Mouse (Mus musculus) heart, adult 18-20 months (tissue): ENCODE measurements at regions not wholly inside any gene's neighbourhood (a gene's known extent, or its start where the extent isn't known, plus 50 kb on each side); places are given as distances from the start of the nearest gene placed in this dataset.
A peak's percentile ranks its signal among the peaks of the same experiment; 100 is the strongest.

Experiments
- DNase-seq, 2 experiments: peaks; one replicate each; pipeline ENCODE4 v3.0.0; 2021 to 2022; ENCODE audit warnings: mixed read lengths in 1 of 2

DNA sequence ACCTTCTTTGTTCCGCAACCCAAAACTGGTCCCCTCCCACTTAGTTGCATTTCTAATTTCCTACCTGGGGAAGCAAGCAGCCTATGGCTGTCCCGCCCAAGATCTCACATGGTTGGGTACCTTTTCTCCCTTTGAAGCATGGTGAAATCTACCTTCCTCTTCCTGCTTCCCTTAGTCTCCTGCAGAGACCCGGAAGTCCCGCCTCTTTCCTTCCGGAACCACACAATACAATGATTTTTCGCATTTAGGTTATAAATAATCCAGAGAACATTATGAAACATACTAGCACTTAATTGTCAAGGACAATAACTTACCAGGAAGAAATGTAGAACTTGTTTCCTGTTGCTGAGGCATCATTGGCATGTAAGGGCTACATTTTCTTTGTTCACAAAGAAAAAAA is 58.8 kb downstream of the 1700009N14Rik start:
- DNase-seq, result no peak

DNA sequence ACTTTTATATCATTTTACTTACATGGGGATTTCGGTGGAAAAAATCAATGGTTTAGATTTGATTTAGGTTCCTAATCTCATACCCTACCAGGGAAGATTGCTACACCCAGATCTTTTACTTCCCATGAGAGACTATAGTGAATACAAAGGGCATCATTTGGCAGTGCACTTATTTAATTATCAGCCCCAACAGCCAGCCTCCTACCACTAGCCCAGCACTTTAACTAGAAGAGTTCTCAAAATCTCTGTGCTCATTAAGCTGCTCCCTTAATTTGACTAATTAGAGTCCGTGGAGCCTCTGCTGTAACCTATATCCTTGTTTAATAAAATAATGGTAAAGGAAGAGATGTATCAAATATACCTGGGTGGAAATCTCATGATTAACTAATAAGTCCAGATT is 77.4 kb downstream of the 1700009N14Rik start:
- no peak for DNase-seq

DNA sequence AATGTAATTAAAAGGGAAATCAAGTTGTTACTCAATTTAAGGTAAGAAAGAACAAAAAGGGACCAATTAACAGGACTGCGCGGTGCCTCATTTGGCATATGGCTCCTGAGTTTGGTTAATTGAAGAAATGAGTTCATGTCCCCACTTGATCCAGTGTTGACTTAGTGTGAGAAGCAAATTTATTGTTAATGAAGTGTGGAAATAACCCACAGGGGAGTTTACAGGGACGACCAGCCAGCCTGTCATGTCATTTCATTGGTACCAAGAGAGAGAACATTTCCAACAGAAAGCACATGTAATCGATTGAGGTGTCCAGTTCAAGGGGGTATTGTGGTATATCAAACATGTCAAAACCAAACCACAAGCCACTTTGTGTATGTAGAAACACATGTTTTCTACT is 78.6 kb downstream of the 1700009N14Rik start:
- DNase-seq, result no peak

DNA sequence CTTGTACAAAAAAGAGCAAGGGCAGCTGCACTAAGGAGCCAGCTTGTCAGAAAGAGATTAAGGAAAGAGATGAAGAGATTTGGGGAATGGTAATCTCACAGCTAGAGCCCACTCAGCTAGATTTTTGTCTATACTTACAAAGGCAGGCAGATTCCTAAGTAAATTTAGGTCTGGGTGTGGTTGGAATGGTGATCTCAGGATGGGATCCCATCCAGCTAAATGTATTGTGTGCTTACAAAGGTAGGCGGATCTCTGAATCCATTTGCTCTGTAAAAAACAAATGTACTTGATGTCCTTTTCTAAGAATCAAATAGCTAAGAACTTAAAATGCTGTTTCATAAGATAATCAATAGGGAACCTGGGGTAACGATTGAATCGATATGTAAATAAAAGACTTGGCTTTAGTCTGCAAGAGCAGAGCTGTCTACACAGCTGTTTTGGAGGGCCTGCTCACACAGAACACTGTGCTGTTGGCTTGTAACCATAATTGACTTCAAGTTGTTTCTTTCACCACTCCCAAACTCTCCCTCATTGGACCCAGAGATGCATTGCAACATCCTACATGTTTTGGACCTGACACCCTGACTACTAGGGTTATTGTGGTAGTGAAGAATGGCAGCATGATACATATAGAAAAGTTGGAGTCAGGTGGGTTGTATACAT is 106.1 kb downstream of the 1700009N14Rik start:
- no peak for DNase-seq

DNA sequence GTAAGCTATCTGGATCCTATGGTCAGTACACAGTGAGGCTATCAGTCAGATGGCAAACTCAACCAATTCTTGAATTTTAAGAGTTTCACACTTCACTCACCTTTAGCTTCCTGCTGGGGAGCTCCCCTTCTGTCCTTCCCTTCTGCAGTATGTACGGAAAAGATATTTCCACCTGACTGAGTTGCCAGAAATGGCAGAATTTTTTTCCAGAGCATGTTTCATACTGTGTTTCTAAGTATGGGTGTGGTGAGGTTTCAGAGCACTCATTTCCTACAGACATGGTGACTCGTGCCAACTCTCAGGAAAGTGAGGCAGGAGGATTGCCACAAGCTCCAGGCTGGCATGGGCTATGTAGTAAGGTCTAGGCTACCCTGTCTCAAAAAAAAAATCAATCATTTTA is 147.3 kb downstream of the 1700009N14Rik start:
- no peak for DNase-seq

DNA sequence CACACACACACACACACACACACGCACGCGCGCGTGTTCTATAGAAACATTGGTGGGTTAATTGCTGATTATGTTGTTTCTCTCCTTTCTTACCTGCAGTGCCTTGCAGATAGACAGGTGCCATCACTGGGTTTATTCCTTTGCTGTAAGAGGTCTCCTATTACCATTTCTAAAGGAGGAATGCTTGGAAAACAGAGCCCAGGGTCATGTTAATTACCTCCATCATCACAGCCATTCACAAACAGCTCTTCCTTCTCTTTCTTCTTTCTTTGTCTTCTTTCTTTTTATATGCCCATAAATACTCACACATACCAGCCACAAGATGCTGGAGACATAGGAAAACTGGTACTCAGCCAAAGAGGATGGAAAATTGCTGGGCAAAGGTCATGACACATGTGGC is 155.0 kb downstream of the 1700009N14Rik start:
- no peak for DNase-seq

DNA sequence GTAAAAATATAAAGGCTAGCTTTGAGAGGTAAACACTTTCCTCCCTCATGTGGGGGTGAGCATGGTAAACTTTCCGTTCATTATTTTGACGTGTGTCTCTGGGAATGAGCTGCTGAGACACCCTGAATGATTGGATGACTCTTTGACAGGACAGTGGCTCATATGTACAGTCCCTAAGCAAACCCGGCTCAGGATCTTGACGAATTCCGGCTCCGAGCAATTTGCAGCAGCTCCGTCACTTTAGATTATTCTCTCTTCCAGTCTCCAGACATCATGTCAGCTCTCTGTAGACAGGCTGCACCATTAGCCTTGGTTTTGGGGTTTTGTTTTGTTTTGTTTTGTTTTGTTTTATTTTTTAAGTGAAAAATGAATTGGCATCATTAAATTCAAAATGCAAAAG is 194.0 kb downstream of the 1700009N14Rik start:
- no peak for DNase-seq

DNA sequence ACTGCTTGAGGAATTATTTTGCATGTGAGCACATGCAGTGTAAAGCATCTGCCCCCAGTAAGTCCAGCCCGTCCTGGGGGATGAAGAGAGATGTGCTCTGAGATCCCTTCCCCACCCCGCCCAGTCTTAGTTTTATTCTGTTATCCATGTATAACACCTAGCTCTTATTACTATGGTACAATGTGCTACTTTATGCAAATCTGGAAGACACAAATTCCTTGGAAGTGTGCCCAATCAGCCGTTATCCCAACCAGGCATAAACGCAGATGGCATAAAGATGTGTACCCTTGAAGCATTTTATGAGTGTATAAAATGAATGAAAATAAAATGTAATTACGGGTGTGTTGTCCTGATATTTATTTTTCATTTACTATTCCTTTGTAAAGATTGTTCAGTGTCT is 194.8 kb downstream of the 1700009N14Rik start:
- no peak for DNase-seq

DNA sequence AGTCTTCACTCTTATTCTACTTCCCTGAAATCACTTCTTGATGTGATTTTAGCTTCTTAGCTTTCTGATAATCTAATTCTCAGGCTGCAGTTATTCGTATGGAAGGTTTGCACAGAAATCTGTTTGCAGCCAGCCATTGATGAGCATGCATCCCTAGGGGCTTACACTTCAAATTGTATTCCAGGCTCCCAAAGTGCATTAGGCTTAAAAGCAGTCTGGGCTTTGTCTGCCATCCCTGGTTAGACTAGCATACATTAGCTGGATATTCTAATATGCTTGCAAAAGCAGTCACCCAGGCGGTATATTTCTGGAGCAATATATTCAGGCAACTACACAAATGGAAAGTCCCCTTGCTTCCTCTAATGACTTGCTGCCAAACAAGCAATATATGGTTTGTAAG is 210.4 kb downstream of the 1700009N14Rik start:
- DNase-seq, result no peak

DNA sequence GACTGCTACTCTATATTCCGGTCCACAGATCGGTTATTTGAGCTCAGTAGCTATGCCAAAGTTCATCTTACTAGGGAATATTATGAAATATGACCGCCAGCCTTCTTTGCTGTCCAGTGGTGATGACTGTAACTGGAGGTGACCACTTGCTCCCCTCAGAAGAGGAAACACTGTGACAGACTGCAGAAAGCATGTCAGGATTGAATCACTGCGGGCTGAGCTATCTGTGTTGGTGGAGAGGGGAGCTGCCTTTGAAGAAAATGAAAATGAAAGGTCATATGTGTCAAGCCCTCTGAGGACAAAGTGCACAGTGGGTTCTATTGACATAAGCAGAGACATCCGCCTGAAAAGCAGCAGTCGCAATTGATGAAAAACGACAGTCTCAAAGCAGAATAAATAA is 222.5 kb downstream of the 1700009N14Rik start:
- DNase-seq, result no peak

DNA sequence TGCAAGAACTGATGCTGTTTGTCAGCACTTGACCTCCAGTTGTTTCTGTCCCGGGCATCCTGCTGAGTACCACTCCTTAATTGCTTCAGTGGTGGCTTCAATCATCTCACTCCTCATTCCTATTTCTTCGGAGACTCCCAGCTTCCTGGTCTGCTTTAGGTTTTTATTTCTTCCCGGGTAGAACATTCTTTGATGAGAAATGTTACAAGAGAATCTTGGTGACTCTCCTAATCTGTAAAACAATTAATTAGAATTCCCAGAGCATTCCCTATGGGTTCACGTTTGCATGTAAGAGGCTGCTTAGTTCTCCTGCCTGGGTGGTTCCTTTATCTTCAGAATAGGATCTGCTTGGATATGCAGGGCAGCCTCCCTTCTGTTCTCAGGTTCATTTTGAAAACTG is 245.1 kb downstream of the 1700009N14Rik start:
- DNase-seq, result no peak

DNA sequence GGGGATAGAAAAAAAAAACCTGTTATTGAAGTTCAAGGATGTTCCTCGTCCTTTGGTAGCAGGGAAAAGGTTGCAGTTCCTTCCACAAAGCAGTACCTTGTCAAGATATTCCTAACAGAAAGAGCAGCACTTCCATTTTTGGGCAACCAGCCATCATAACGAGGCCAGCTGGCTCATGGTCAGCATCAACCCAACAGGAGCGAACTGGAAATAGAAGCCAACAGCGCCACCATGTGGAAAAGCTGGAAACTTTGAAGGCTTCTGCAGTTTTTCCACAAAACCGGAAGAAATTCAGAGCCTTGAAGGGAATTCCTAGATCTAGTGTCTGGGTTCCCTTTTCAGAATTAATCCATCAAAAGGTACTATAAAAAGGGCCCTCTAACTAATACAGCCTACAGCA is 247.5 kb downstream of the 1700009N14Rik start:
- peak; percentile 53 to 80 for DNase-seq

DNA sequence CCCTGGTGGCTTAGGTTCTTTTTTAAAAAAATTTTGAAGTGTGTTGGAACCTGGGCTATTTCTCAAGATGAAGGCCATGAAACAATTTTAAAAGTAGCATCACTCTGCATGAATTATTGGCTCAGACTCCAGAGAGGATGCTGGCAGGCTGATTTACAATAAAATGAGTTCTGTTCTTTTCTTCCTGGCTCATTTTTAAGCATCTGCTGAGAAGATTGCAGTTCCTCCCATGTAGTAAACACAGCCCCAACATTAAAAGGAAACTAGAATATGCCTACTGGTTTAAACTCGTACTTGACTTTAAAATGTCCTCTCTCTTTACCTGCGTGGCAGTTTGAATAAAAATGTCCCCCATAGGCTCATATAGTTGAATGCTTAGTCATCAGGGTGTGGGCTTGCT is 249.3 kb downstream of the 1700009N14Rik start:
- DNase-seq, result no peak

DNA sequence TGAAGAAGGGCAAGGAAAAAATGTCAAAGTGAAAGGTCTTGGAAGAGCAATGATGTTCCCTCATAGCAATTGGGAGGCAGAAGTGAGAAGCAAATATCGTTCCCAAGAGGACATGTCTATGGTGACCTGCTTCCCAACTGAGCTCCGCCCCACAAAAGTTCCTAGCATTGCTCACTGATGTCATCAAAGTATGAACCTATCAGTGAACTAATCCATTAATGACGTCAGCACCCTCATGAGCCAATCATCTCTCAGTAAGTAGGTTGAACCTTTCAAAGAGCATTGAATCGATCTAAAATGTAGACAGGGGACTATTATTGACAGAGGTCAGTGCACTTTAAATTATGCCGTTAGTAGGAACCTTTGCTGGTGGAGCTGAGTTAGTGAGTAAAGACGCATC is 267.4 kb downstream of the 1700009N14Rik start:
- DNase-seq, result no peak

DNA sequence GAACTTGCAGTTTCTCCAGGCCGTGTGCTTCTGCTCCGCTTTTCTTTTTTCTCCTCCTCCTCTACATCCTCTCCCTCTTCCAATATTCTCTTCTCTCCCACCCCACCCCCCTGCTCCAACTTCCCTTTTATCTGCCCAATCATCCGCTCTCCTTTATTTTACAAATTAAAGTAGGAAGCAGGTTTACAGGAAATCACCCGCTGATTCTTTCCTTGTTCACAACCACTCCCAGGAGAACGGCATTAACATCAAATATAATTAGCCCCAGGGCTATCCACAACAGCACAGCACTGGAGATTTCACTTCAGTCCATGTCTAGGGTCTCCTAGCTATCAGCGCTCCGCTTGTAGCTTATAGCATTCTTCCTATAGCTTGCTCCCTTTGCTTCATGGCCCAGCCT is 268.6 kb downstream of the 1700009N14Rik start:
- DNase-seq, result no peak

DNA sequence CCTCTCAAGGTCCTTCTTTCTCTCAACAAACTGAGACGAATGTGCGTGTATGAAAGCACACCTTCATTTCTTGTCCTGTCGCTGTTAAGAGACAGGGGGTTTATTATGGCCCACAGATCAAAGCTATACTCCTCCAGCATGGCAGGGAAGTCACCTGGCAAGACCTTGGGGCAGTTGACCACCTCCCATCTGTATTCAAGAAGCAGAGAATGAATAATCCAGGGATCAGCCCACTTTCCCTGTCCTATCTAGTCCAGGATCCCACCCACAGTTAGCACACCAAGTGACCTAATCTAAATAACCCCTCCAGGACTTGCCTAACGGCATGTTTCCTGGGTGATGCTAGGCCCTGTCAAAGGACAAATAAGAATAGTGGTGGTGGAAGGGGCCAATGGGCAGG is 269.9 kb downstream of the 1700009N14Rik start:
- DNase-seq, result no peak

DNA sequence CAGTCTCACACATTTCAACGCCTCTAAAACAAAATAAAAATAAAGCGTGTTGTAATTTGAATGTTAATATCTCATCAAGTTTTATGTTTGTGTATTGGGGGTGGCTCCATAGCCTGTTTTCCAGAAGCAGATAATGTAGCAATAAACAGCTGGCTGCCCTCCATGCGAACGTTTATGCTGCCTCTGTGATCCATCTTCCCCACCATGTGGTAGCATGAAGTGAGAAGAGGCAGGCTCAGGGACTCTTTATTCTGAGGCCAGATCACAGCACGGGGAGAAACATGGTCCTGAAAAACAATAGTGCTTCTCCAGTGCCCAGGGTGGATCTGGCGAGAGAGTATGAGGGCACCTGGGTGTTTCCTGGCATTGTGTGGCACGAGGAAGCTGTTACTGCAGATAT is 271.4 kb downstream of the 1700009N14Rik start:
- no peak for DNase-seq

DNA sequence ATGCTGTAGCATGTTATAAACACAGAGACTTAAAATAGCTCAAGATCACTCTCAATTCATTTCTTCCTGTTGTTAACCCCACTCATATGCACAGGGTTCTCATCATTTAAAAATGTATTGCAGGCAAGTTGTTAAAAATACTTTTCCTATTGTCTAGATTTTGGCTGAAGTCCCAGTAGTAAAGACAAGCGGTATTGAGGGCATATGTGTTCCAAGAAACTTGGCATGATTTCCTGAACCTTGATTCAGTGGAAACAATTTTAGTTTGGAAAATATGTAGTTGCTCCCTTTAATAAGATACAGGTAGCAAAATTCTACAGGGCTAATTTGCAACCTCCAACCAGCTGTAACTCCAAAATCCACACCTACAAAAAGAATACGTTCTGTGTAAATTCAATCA is 315.5 kb downstream of the 1700009N14Rik start:
- DNase-seq, result no peak

DNA sequence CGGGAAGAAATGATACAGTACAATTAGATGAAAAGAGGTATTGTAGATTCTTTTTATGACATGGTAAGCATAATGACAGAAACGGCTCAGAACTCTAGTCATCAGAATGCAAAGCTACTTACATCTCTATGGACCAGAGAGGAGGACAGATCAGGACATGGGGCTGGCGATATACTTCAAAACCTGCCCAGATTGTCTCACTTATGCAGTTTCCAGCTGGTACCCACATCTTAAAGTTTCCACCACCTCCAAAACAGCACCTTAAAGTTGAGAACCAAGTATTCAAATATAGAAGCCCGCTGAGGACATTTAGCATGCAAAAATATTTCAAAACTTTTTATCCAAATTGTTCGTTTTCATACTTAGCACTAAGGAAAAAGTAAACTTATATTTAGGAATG is 341.0 kb downstream of the 1700009N14Rik start:
- DNase-seq, result no peak

DNA sequence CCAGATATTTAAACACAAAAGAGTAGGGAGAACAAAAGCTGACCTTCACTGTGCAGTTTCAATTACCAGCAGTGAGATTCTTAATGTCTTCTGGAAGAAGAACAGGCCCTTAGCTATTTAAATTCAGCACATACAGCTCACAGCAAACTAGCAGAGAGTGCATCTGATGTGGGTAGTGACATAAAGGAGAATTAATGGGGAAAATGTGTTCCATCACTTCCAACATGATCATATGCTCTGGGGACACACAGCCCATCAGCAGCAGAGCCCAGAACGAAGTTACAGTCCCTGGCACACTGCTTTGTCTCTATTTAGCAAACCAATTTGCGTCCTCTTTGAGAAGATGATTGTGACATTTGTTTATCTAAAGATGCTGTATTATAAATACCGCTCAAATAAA is 332.9 kb upstream of the Aco1 start:
- DNase-seq, result no peak

DNA sequence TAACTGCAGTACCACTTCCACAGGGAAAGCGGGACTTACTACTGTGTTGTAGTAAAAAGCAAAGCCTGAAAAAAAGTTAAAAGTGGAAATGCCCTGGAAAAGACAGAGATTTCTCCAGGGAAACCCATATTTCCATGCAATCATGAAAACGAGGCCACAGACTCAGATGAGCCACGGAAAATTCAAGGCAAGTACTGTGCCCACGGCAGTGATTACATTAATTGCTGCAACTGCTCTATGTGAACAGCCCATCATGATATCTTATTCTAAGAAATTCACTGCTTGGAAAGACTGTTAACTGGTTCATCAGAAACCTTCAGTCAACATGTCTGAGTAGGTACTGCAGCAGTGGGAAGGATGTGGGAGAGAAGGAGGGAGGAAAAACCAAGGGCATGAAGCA is 330.1 kb upstream of the Aco1 start:
- DNase-seq, result no peak

DNA sequence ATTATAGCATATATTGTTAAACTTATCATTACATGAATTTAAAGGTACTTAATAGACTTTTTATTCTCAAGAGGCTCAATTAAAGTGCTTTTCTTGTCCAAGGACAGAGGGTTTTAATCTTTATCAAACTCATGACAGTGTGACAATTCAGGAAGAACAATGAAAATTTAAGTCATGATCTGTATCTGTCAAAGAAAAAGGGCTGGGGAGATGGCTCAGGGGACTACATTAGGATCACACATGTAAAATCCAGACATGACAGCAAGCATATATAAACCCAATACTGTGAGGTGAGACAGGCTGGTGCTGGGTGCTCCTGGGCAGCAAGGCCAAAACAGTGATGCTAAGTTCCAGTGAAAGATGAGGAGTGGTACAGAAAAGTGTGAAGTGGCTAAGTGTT is 327.3 kb upstream of the Aco1 start:
- no peak for DNase-seq

DNA sequence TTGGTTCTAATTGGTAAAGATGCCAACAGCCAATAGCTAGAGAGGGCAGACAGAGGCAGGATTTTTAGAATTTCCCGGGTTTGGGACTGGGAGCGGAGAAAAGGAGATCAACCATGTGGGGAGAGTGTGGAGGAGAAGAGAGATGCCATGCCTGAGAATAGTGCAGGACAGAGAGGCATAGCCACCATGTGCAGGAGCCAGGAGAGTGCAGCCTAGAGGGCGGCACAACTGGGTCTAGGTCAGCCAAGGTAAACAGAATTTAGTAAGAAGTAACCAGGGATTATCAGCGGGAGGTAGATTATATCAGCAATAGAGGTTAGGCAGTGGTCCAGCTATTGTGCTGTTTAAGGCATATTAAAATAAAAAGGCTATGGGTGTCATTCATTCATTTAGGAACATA is 325.2 kb upstream of the Aco1 start:
- DNase-seq, result no peak

DNA sequence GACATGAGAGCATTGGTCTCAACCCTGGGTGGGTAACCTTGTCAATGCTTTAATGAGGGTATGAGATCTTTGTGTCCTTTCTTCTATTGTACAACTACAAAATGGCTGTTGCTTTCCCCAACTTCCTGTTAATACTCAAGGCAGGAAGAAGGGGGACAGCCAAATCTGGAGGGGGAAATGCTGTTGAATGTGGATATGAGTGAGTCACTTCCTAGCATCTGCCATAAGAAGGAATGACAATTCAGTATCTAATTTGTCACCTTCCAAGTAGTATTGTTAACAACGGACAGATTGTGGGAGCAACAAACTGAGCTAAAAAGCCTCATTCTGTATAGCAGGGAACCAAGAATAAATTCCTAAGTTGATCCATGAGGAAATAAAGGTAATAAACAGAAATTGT is 309.2 kb upstream of the Aco1 start:
- no peak for DNase-seq
